Mouse (Mus musculus): ENCODE measurements at regions not wholly inside any gene's neighbourhood (a gene's known extent, or its start where the extent isn't known, plus 50 kb on each side); places are given as distances from the start of the nearest gene placed in this dataset.

DNA sequence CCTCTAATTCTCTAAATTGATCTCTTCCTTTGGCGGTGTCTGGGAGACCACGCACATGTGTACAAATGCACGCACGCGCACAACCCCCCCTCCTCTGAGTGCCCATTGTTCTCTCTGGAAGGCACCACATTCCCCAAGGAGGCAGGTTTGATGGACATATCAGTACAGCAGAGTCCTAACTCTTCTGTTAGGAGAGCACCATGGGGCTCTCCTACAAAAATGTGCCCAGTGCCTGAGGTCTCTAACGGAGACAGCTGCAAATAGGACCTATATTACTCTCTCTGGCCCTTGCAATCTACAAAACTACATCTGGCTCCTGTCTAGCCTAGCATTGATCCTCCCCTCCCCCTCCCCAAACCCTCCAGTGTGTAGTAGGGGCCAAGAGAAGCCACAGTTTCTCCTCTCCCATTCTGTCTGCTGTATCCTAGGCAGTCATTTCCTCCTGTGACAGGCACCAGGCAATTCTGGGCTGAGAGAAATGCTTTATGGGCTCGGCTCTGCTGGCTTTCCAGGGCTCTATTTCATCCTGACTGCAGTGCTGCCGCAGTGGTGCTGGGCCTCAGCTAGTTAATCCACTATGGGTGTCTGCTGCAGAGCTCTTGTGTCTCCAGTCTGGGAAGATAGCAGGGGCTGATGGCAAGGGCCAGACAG lies 340.6 kb downstream of the Rps24 start:
- DNase-seq (ENCODE audit: low spot score in 2 of 2), result no peak

DNA sequence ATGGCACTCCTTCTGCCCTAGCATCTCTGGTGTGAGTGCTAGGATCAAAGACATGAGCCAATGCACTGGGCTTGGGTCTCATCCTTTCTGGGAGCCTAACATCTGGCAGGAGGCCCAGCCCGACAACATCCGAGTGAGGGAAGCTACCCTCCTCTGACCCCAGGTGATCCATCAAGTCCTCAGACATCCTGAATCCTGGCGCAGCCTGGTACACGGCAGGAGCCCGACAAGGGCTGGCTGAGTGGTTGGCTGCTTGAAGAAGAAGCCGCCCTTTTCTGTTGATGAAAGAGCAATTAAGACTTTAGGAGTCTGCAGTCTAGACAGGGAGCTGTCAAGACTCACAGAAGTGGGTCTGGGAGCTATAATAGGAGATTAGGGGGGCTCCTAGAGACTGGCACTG lies 342.1 kb downstream of the Rps24 start:
- DNase-seq (ENCODE audit: low spot score in 2 of 2), result no peak

DNA sequence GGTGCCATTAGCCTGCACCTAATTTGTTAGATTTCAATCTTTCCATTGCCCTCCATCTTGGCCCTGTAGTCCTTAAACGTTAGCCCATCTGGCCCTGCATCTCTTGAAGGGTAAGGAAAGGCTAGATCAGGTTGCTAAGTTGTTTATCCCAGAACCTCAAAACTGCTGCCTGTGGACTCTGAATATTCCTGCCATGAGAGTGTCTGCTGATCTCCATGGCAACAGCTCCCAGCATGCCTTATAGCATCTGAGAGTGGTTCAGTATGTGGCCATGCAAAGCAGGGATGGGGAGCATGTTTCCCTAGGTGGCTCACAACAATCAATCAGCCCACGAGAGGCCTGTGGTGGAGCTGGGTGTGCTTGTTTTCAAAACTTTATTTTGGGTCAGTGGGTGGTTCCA lies 346.3 kb downstream of the Rps24 start:
- no peak for DNase-seq (ENCODE audit: low spot score in 2 of 2)

DNA sequence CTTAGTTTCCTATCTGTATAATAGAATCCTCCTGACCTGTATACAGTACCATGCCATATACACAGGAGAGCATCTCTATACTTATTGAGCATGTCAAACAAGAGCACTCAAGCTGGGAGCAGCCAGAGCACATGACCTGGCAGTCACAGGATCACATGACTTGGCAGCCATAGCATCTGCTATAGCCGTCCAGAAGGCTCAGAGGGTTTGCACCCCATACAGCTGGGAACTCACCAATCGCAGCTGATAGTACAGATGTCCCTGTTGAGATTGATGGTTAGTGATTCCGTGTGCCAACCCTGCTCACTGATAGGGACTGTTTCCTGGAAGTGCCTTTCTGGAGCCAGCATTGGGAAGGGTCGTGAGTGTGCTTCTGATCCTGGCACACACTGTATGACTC lies 351.3 kb downstream of the Rps24 start:
- DNase-seq (ENCODE audit: low spot score in 2 of 2), result no peak

DNA sequence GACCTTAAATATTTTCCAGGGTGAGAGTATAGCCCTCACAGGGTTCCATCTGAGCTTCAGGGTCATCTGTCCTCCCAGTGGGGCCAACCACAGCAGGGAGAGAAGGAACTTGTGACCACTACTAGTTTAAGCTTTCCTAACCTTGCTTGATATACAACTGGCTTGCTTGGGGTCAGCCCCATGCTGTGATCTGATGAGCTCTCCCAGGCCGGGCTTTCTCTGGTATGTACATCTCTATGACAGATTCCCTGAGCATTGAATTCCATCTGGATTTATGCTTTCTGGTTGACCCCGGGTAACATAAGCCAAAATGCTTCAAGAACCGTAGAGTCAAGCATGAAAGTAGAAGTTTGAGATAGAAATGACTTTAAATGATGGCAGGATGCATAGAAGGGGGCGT lies 352.1 kb downstream of the Rps24 start:
- DNase-seq (ENCODE audit: low spot score in 2 of 2), result no peak

DNA sequence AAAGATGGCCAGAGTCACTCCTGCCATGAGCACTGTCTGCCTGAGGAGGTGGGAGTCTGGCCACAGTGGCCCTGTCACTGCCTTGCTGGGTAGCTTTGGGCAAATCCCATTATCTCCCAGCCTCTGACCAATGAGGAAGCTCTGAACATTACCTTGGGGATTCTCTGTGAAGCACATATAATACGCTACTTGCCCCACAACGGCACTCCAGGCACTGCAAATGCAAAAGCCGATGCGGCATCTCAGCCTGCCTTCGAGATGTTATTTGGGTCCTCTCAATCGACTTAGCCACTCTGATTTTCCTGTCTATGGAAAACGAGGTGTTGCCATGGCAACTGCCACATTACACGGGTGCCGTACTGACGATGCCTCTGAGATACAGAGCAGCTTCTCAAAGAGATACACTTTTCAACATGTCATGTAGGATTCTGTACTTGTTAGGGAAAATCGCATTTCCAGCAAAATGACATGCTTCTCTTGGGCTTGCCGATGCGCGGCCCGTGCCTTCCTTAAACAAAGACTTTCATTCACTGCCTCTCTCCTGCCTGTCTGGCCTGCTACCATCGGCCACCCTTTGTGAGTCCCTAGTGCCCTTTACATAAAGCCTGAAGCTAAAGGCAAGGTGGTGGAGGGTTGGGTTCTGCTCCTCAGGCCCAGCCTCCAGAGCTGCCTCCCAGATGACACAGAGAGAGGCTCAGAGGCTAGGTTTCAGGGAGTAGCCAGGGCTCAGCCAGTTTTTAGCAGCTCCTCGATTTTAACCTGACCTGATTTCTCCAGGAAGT lies 355.0 kb downstream of the Rps24 start:
- DNase-seq (ENCODE audit: low spot score in 2 of 2), result no peak

DNA sequence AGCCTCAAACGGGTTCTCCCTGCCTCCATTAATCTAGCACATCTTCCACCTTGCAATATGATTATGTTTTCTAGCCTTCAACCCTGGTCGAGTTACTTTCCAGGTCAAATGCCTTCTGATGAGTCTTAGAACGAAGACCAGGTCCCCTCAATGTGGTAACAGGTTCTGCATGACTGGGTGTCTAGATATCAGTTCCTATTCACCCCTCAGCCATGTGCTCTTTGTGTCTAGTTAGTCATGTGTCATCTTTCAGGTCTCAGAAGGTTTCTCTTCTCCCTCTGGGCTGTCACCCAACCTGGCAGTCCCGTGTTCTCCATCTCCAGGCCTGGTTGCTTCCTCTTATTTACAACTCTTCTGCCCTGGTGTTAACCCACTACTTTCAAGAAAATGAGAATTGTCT lies 356.7 kb downstream of the Rps24 start:
- DNase-seq (ENCODE audit: low spot score in 2 of 2), result no peak

DNA sequence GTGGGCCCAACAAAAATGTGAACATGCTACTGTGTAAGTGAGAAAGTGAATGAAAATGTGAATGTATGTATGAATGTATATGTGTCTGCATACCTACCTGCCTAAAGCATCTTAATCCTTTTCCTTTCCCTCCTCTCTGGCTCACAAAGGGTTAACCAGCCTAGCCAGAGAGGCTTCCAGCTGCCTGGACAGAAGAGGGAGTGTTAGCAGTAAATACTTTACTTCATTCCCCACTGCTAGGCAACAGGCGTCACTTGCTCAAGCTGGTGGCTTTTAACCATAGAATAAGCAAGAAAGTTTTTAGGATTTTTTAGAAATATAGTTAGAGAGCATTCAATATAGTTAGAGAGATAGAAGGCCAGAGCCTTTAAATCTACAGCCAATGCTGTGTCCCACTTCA lies 363.6 kb downstream of the Rps24 start:
- no peak for DNase-seq (ENCODE audit: low spot score in 2 of 2)

DNA sequence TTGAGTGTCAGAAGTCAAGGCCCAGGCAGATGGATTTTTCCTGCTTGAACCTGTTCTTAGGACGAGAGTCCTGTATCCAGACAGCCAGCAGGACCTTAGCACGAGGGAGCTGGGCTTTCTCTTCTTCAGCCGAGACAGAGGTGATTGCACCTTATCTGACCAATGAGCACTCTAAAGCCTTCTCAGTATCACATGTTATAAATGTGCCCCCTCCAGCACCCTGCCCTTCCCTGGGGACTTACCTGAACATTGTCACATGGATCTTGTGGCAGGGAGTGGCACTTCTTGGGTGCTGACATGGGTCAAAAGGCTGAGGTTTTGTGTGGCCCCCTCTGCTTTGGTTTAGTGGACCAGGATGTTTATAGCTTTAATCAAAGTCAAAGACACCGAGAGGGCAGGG lies 367.5 kb downstream of the Rps24 start:
- DNase-seq (ENCODE audit: low spot score in 2 of 2), result no peak

DNA sequence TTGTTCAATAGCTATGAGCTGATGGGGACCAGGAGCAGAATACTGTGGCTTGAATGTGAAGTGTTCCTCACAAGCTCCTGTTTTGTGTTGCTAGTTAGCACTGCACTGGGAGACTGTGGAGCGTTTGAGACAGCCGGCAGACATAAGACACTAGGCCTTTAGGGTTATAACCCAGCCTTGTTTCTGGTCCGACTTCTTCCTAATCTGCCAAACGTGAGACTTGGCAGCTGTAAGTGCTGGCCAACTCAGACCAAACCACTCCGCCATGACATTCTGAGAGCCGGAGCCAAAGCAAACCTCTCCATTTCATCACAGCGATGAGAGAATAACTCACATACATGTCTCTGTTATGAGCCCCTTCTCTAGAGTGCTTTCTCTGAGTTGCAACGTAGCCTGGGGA lies 375.2 kb downstream of the Rps24 start:
- no peak for DNase-seq (ENCODE audit: low spot score in 2 of 2)

DNA sequence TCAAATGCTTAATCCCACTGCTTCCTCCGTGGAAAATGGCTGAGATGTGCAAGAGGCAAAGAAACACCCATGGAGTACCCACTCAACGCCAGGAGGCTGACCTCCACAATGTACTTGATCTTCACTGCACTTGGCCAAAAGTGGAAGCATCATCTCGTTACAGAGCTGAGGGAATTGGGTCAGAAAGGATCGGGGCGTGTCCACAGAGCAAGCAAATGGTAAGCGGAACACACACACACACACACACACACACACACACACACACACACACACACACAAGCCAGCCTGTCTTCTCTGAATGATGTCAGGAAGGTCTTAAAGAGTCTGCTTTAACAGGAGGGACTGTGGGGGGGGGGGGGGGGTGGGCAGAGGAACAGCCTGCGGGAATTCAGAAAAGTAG lies 375.7 kb downstream of the Rps24 start:
- DNase-seq (ENCODE audit: low spot score in 2 of 2), result no peak

DNA sequence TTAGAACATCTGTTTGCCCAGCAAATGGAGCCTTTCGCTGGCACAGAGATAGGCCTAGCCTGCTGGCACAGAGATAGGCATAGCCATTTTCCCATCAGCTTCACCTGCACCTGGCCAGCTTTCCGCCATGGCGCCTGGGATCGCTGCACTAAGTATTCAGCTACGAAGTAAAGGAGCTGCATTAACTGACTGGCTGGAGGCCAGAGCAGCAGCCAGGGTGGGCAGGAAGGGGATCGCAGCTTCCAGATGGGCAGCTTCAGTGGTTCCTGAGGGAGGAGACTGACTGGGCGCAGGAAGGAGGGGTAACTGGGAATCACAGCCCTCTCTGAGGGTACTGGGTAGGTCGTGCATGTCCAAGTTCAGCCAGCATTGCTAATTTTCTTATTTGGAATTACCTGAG lies 376.2 kb downstream of the Rps24 start:
- no peak for DNase-seq (ENCODE audit: low spot score in 2 of 2)

DNA sequence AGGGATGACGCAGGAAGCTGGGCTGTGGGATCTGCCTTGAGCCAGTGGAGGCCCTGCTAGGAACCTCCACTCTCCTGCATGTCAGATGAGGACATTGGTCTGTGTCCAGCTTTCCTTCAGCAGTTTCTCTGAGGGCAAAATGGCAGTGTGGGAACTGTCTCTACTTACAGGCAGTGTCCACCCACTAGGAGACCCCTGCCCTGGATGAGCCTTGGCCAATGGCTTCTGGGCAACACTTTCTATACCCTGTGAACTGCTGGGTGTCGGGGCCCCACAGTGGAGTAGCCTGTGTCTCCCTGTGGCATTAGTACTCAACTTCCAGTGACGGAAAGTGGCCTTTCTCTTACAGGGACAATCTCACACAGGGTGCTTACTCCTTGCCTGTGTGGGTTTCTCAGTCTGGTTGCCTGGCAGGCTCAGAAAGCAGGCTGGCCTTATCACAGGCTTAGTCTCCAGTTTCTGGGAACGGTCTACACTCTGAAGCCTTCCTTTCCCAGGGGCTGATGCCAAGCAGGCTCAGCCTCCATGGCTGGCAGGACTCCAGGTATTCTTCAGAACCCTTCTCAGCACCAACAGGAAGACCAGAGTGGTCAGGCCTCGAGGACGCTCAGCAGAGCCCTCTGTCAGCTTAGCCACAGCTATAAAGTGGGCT lies 378.8 kb downstream of the Rps24 start:
- no peak for DNase-seq (ENCODE audit: low spot score in 2 of 2)

DNA sequence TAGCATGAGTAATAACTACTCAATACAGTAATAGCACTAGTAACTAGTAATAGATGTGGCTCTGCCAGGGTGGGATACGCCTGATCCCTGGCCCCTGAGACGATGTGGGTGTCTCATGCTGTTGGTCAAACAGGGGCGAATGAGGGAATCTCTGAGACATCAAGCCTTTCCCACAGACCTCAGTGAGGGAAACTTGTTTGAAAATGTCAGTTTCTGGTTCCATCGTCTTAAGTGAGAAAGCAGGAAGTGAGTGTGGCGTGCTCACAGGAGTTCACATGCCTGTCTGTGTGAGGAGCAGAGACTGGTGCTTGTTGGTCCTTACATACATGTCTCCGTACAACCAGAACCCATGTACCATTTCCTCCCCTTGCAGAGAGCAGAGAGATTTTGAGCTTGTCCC lies 380.9 kb downstream of the Rps24 start:
- DNase-seq (ENCODE audit: low spot score in 2 of 2), result no peak

DNA sequence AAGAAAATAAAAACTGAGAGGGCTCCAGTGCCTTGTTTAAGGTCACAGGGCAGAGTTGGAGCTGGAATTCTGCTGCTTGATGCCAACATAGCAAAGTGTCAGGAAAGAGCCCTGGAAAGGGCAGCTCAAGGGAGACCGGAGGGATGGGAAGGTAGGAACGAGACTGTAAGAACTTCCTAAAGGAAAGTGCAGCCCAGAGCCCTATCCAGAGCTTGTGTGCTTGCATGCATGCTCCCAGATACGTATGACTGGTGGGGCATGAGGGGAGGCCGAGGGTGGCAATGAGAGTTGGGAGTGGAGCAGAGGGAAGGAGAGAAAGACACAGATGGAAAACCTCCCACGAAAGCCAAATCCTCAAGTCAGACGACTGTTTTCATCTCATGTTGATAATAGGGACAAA lies 381.8 kb downstream of the Rps24 start:
- no peak for DNase-seq (ENCODE audit: low spot score in 2 of 2)

DNA sequence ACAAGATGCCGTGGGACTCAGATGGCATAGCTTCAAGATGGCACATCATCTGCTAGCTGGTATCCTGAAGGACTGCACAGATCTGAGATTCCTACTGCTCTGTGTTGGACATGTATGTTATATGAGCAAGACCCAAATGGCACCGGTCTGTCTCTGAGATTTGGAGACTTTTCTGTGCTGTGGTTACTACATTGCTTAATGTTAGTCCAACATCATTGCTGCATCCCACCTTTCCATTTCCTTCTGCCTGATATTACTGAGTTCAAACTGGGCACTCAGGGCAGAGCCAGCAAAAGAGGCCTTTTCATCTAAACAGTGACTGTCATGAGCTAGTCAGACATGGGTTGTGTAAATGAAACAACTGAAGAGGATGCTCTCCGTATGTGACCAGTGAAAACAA lies 383.3 kb downstream of the Rps24 start:
- DNase-seq (ENCODE audit: low spot score in 2 of 2), result no peak

DNA sequence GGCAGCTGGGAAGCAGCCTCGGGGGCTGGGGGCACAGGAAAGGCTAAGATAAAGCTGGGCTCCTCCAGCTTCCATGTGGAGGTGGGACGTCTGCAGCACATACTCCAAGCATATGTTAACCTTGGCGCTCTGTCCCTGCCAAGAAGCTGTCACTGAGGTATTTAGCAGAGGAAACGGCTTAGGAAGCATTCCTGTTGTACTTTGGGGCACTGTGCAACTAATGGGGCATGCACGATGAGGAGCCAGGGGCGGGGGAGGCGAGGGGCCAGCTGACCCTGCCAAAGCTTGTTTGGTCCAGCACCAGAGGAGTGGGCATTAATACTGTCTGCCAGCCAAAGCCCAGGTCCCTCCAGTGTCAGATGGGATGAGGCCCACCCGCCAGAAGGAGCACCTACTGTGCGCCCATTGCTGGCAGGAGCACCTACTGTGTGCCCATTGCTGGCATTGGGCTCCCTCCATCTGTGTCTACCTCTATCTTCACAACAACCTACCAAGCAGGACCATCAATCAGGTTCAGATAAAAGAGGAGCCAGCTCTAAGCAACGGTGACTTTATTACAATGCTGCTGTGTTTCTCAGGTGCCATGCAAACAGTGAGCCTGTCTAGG lies 384.6 kb downstream of the Rps24 start:
- no peak for DNase-seq (ENCODE audit: low spot score in 2 of 2)

DNA sequence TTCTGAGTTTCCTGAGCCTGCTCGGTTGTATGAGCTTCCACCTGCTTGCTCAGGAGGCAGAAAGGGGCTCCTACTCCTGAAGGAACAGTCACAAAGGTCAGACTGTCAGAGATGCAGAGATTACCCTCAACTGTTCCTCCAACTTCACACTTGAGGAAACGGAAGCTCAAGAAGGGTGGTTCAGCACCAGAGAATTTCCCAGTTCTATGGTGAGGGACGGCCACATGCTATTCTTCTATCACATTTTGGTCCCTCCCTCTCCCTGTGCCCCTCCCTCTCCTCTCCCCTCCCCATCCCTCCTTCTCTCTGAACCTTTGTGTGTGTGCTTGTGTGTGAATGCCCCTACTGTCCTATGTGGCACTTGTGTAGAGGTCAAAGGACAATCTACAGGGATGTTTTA lies 386.0 kb downstream of the Rps24 start:
- DNase-seq (ENCODE audit: low spot score in 2 of 2), result no peak

DNA sequence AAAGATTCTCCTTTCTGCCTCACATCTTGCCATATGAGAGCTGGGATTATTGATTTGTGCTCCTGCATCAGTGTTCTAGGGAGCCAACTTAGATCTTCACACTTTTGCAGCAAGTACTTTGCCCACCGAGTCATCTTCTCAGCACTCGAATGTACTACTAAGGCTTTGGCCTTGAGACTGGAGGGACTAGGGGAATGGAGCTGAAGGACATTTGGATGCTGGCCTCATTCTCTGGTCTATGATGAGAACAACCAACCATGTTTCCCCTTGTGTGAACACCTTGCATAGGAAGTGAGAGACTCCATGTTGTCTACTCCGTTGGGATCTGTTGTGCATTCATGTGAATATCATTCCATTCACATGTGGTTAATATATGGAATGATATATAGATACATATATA lies 386.5 kb downstream of the Rps24 start:
- no peak for DNase-seq (ENCODE audit: low spot score in 2 of 2)

DNA sequence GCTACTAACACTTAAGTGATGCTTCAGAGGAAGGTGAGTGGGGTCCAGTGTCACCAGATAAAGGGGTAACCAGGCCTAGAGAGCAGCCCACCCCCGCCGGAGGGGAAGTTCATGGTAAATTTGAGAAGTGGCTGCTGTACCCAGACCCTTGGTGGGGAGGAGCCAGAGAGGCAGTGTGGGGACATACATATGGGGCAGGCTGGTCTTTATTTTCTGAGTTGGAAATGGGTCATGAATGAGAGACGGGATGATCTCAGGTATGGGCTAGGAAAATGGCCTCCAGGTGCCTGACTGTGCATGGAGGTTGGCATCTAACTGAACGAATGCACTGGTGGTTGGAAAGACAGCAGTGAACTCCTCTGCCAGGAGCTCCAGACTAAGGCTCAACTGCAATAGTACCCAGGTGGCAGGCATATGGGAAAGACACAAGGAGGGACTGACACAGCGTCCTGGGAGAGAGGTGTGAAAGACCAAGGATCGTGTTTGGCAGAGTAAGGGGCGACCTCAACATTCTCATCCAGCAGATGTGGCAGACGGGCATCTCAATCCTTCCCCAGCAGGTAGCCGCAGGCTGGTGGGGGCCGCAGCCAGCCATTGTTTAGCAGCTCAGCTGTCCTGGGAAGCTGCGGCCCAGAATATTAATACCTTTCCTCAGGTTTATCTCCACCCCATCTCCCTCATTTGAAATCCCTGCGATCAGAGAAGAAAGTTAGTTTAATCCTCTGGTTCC lies 387.7 kb downstream of the Rps24 start:
- DNase-seq (ENCODE audit: low spot score in 2 of 2), result no peak

DNA sequence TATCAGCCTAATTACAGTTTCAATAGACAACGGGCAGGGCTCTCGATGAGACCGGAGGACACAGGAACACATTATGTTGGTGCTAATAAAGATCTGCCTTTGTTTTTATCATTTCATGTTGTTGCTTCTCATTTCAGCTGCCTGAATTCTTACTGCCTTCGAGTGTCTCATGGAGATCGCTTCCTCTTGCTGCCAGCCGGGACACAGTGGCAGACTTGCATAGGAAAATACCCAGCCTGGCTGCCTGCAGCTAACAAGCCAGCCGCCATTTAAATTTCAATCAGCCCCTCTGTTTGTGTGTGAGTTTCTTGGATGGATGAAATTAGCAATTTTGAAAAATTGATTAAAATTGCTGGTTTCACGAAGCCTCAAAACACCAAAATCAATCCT lies 388.2 kb downstream of the Rps24 start:
- no peak for DNase-seq (ENCODE audit: low spot score in 2 of 2)

DNA sequence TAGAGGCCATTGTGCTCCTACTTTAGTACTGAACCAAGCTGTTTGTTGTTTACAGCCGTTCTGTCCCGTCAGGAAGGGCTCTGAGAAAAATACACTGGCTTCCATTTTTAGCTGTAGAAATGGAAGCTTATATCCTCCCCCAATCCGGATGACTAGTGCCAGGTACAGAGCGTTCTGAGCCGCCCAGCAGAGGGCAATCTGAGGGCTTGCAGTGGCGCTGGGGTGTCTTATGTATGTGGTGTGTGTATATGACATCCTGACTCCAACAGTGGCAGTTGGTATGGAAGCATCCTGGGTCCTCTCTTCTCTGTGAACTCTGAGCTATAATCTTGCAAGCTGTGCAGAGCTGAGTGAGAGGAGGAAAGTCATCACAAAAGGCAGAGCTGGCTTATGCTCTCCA lies 389.0 kb downstream of the Rps24 start:
- DNase-seq (ENCODE audit: low spot score in 2 of 2), result no peak

Measured in spleen, postnatal 14 days (tissue).